Mouse (Mus musculus): ENCODE data around the gene Kif26b.

Gene Kif26b

GRCm38 (mm10) chr1:178590229-178591171 lies 61.6 kb downstream of the Kif26b start:
- DNase-seq (ENCODE audit: low spot score), result peak; percentile 62

- DNase-seq (ENCODE audit: low spot score), result no peak
Measured at GRCm38 (mm10) chr1:178597113-178597512, 68.2 kb downstream of the Kif26b start.

- no peak for DNase-seq (ENCODE audit: low spot score)
Measured at GRCm38 (mm10) chr1:178597757-178598156, 68.8 kb downstream of the Kif26b start.

- no peak for DNase-seq (ENCODE audit: low spot score)
Measured at GRCm38 (mm10) chr1:178600851-178601569, 72.1 kb downstream of the Kif26b start.

- no peak for DNase-seq (ENCODE audit: low spot score)
Measured at GRCm38 (mm10) chr1:178609151-178609775, 80.3 kb downstream of the Kif26b start.

GRCm38 (mm10) chr1:178611512-178611911 lies 82.6 kb downstream of the Kif26b start:
- no peak for DNase-seq (ENCODE audit: low spot score)

- DNase-seq (ENCODE audit: low spot score), result no peak
Measured at GRCm38 (mm10) chr1:178621301-178621700, 92.4 kb downstream of the Kif26b start.

GRCm38 (mm10) chr1:178623889-178624288 lies 95.0 kb downstream of the Kif26b start:
- no peak for DNase-seq (ENCODE audit: low spot score)

GRCm38 (mm10) chr1:178626961-178627381 lies 98.0 kb downstream of the Kif26b start:
- no peak for DNase-seq (ENCODE audit: low spot score)

- DNase-seq (ENCODE audit: low spot score), result no peak
Measured at GRCm38 (mm10) chr1:178630042-178630441, 101.1 kb downstream of the Kif26b start.

GRCm38 (mm10) chr1:178631863-178632262 lies 102.9 kb downstream of the Kif26b start:
- DNase-seq (ENCODE audit: low spot score), result no peak

- no peak for DNase-seq (ENCODE audit: low spot score)
Measured at GRCm38 (mm10) chr1:178634359-178635085, 105.6 kb downstream of the Kif26b start.

- DNase-seq (ENCODE audit: low spot score), result no peak
Measured at GRCm38 (mm10) chr1:178635470-178635869, 106.5 kb downstream of the Kif26b start.

- no peak for DNase-seq (ENCODE audit: low spot score)
Measured at GRCm38 (mm10) chr1:178637293-178637692, 108.4 kb downstream of the Kif26b start.

- no peak for DNase-seq (ENCODE audit: low spot score)
Measured at GRCm38 (mm10) chr1:178639951-178640350, 111.0 kb downstream of the Kif26b start.

GRCm38 (mm10) chr1:178640719-178641455 lies 112.0 kb downstream of the Kif26b start:
- no peak for DNase-seq (ENCODE audit: low spot score)

GRCm38 (mm10) chr1:178641788-178642187 lies 112.9 kb downstream of the Kif26b start:
- no peak for DNase-seq (ENCODE audit: low spot score)

- no peak for DNase-seq (ENCODE audit: low spot score)
Measured at GRCm38 (mm10) chr1:178644954-178645353, 116.0 kb downstream of the Kif26b start.

- no peak for DNase-seq (ENCODE audit: low spot score)
Measured at GRCm38 (mm10) chr1:178646589-178646988, 117.7 kb downstream of the Kif26b start.

GRCm38 (mm10) chr1:178655525-178655924 lies 126.6 kb downstream of the Kif26b start:
- no peak for DNase-seq (ENCODE audit: low spot score)

- DNase-seq (ENCODE audit: low spot score), result no peak
Measured at GRCm38 (mm10) chr1:178661035-178661434, 132.1 kb downstream of the Kif26b start.
